Mouse (Mus musculus) spleen, adult 2 months (tissue): ENCODE data around the gene Ifi207.
"Not testable (repeated sequence)": the region's sequence is repeated elsewhere in the genome, so short reads cannot be mapped to it uniquely, and the experiment has no call there.

Source experiments
- CTCF ChIP-seq: fragments of 200-500 bp; IDR thresholded peaks from 2 replicates; pipeline ENCODE4 v1.5.1; 2011; ENCODE audit warnings: mild to moderate bottlenecking, inconsistent platforms; ENCODE audit not compliant: insufficient read depth, insufficient read length, insufficient replicate concordance; ENCODE audit errors: extremely low read depth
- POLR2A ChIP-seq: fragments of 200-500 bp; IDR thresholded peaks from 2 replicates; pipeline ENCODE4 v1.6.1; 2011; ENCODE audit warnings: low read depth, low read length, inconsistent platforms

GRCm38 (mm10) chr1:173760032-173760431 is 18.5 kb upstream of the Ifi207 start:
- TF ChIP-seq CTCF, POLR2A: not testable (repeated sequence)
